Mouse (Mus musculus): ENCODE measurements around the gene Cntnap2.

GRCm38 (mm10) chr6:46080236-46080635 is 1021.1 kb downstream of the Cntnap2 start:
- TF ChIP-seq POLR2A (IDR thresholded peaks at IDR 0.05; ENCODE audit: extremely low read depth, insufficient read depth, low read length) (no peak), CTCF (IDR thresholded peaks at IDR 0.05; ENCODE audit: low read depth, low read length) (no peak)

Data from liver, adult 2 months (tissue).